Mouse (Mus musculus) heart, postnatal 0 days (tissue): ENCODE measurements around the gene Ano2. TPM values are rescaled to one million over a fixed set of nuclear protein-coding genes. Genes with fewer than 3 reads are reported as not detected.
A peak's percentile ranks its signal among the peaks of the same experiment; 100 is the strongest.

Experiments
- ATAC-seq: fragments of 200-750 bp; cut with Nextera tagmentation; 2 replicates; pipeline ENCODE4 v1.8.0; 2017; ENCODE audit warnings: low read depth, moderate number of reproducible peaks, moderate library complexity; ENCODE audit not compliant: insufficient read depth
- DNase-seq: peaks from one replicate; pipeline ENCODE4 v3.0.0-alpha.2; 2016; ENCODE audit warnings: low spot score
- H3K27ac ChIP-seq: fragments of 300-500 bp; sonication (generic); 2 replicates; pipeline ENCODE4 v1.5.1; 2014; ENCODE audit warnings: low read depth, mild to moderate bottlenecking
- H3K27me3 ChIP-seq: fragments of 300-500 bp; sonication (generic); 2 replicates; pipeline ENCODE4 v1.6.1; 2014; ENCODE audit warnings: low read length, mixed read lengths; ENCODE audit not compliant: control insufficient read depth, insufficient read depth
- H3K36me3 ChIP-seq: fragments of 300-500 bp; sonication (generic); replicated peaks from 2 replicates; pipeline ENCODE4 v1.6.1; 2014; ENCODE audit warnings: low read length, mixed read lengths; ENCODE audit not compliant: control insufficient read depth, insufficient read depth
- H3K4me1 ChIP-seq: fragments of 300-500 bp; sonication (generic); 2 replicates; pipeline ENCODE4 v1.6.1; 2014; ENCODE audit warnings: antibody characterized with exemption; ENCODE audit not compliant: control insufficient read depth, insufficient read depth
- H3K4me2 ChIP-seq: fragments of 300-500 bp; sonication (generic); 2 replicates; pipeline ENCODE4 v1.6.1; 2014; ENCODE audit warnings: low read depth, mild to moderate bottlenecking, low read length, moderate library complexity
- H3K4me3 ChIP-seq: fragments of 300-500 bp; sonication (generic); 2 replicates; pipeline ENCODE4 v1.5.1; 2014; ENCODE audit warnings: low read depth, low read length
- H3K9ac ChIP-seq: fragments of 300-500 bp; sonication (generic); replicated peaks from 2 replicates; pipeline ENCODE4 v1.6.1; 2014; ENCODE audit warnings: low read depth, low read length, mixed read lengths
- H3K9me3 ChIP-seq: fragments of 300-500 bp; sonication (generic); replicated peaks from 2 replicates; pipeline ENCODE4 v1.6.1; 2016; ENCODE audit warnings: low read length; ENCODE audit not compliant: control insufficient read depth
- CTCF ChIP-seq: IDR thresholded peaks from 2 replicates; pipeline ENCODE4 v1.5.1; 2016; ENCODE audit warnings: antibody characterized with exemption, control low read depth, low read depth
- EP300 ChIP-seq: IDR thresholded peaks from 2 replicates; pipeline ENCODE4 v1.6.1; 2016; ENCODE audit warnings: antibody characterized with exemption, low read depth
- WGBS: fragments of 180-500 bp; shearing (Covaris S2); extraction: QIAGEN DNeasy Blood & Tissue Kit; methylation state at CpG from one replicate; pipeline ENCODE4 v1.1.7; 2014; 5-methylcytosine and 5-hydroxymethylcytosine counted together
- polyA plus RNA-seq: library from polyadenylated mRNA; unstranded; fragments of >200 nt; fragmentation: Nextera tagmentation; extraction: Ambion mirVana; gene quantifications from 2 replicates; pipeline ENCODE4 v1.2.1, GENCODE M21; 2015
- total RNA-seq: library from RNA; depleted of rRNA; stranded (reverse); fragments of >200 nt; gene quantifications from 2 replicates; pipeline ENCODE4 v1.2.3, GENCODE M21; 2014; ENCODE audit warnings: low replicate concordance; rRNA removed

Ano2 gene
- total RNA-seq = 0.23 and 2.7 TPM in 2 replicates
- polyA plus RNA-seq = not detected in 2 replicates

DNA sequence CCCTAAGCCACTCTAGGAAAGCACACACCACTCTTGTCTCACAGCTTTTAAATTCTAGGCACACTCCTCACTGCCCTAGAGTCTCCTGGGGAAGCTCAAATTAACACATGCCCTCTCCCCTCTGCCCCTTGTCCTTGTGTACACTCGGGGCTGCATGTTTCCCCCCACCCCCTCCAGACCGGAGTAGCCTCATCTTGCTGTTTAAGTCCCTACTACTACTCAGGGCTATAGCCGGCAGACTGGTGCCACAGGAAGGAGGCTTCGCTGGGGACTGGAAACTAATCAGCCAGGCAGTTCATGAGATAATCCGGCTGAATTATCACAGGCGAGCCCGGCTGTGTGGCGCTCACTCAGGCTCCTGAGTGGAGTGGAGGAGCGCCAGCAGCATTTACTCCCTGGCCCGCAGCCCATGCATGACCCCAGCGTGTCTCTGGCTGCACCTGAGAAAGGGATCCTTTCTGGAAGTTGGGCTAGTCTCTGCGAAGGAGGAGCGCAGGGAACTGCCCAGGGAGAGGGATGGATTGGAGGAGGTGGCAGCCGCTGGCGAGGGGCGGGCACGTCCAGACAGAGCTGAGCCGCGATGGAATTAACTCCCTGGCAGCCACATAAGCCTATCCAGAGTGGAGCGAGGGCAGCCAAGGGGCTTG, at the start of gene Ano2:
Gene Ano2 (plus strand): TSS at position 363 of the 647 bp plus-strand sequence.
- H3K9me3 ChIP-seq = no peaks in the 10 kb centered on the region
- peak within 1 kb of the TSS; percentile 4; the same call in 1 of the 2 replicates for H3K4me3 ChIP-seq
- H3K4me2 ChIP-seq = peak within 1 kb of the TSS; percentile 46
- WGBS = 6% methylated on average over 20 of the region's 20 CpGs
- H3K9ac ChIP-seq = no peak within 1 kb of the TSS
- no peak for ATAC-seq
- TF ChIP-seq CTCF (no peak), EP300 (no peak)
- no peaks in the 10 kb centered on the region for H3K36me3 ChIP-seq
- H3K27ac ChIP-seq = no peak within 1 kb of the TSS
- peaks cover 6% of the 10 kb centered on the region; the same call in 1 of the 2 replicates for H3K4me1 ChIP-seq
- no peak for DNase-seq
- peaks cover 23% of the 10 kb centered on the region for H3K27me3 ChIP-seq

DNA sequence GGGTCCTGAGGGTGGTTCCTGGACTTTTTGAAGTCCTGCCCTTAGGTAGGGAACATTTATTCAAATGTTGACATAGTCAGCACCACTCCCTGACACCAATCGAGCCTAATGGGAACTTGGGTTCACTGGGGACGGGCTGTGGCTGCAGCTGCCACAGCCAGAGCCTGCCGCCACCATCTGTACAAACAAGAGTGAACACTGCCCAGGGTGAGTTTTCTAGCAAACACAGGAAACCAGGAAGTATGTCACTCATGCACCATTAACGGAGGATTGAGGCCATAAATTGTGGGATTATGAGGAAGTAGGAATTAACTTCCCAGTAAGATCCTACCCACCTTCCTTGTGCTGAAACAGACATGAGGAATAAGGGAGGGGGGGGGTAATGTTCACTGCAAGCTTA, 49.7 kb upstream of the Ano2 start:
- no peak overlapping the region for H3K4me2 ChIP-seq
- no peaks in the 10 kb centered on the region for H3K27me3 ChIP-seq
- no peak for ATAC-seq
- H3K36me3 ChIP-seq = no peaks in the 10 kb centered on the region
- no peak overlapping the region for H3K4me3 ChIP-seq
- no peak overlapping the region for H3K9ac ChIP-seq
- no peak overlapping the region for H3K27ac ChIP-seq
- no peaks in the 10 kb centered on the region for H3K9me3 ChIP-seq
- no peaks in the 10 kb centered on the region for H3K4me1 ChIP-seq
- 57% methylated on average over 4 of the region's 4 CpGs for WGBS
- DNase-seq = no peak
- TF ChIP-seq CTCF = no peak
- TF ChIP-seq EP300 = no peak

DNA sequence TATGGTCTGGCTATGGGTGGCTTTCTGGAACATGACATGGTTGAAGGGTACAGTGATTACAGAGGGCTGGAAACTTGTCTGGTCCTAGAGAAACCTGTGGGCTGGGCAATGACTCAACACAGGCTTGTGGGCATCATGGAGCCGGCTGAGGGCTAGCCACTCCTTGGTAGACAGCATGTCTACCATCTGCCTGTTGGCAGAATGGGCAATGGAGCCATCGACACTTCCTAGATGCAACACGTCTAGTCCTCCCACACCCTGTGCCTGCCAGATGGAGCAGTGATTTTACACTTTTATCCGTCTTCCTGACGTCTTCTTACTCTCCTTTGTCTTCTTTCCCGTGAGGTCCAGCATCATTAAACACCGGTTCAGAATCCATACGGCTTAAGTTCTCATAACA, 49.1 kb upstream of the Ano2 start:
- Histone ChIP-seq H3K9me3 (no peaks in the 10 kb centered on the region), H3K4me2 (no peak overlapping the region), H3K4me3 (no peak overlapping the region), H3K27ac (no peak overlapping the region), H3K4me1 (no peaks in the 10 kb centered on the region), H3K27me3 (no peaks in the 10 kb centered on the region), H3K36me3 (no peaks in the 10 kb centered on the region), H3K9ac (no peak overlapping the region)
- DNase-seq (no peak), ATAC-seq (no peak)
- TF ChIP-seq CTCF = no peak
- TF ChIP-seq EP300 = no peak
- WGBS = 80% methylated on average over 8 of the region's 8 CpGs

DNA sequence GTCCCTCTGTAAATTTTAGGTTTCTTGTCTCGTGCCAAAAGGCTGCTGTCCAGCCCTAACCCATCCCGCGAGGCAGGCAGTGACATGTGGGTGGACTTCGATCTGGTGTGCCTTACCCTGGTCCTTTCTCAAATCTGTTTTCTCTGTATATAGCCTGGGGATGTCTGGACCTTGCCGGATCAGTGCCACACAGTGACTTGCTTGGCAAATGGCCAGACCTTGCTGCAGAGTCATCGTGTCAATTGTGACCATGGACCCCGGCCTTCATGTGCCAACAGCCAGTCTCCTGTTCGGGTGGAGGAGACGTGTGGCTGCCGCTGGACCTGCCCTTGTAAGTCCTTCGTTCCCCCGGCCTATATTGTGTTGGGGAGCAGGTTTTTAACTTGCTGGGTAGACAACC, 41.3 kb upstream of the Ano2 start:
- WGBS = 68% methylated on average over 12 of the region's 12 CpGs
- Histone ChIP-seq H3K4me3 (no peak overlapping the region), H3K27ac (no peak overlapping the region), H3K9ac (no peak overlapping the region), H3K4me1 (no peaks in the 10 kb centered on the region), H3K4me2 (no peak overlapping the region), H3K27me3 (no peaks in the 10 kb centered on the region), H3K9me3 (no peaks in the 10 kb centered on the region), H3K36me3 (no peaks in the 10 kb centered on the region)
- no peak for DNase-seq
- ATAC-seq = no peak
- TF ChIP-seq EP300 = no peak
- no peak for TF ChIP-seq CTCF

DNA sequence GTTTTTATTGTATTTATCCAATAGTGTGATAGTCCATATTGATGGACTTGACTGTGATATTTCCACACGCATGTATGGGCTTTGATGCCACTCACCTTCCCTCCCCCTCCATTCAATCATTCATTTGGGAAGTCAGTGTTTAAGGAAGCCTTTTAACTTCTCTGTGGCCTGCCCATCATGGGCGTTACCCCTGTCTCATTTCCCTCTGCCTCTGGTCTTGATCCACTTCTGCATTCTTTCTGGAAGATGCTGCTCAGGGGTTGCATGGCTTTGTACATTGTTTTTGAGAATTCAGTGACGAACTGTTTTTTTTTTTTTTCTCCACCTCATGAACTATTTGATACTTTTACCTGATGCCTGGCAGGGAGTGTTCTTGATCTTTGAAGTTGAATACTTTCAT, 38.9 kb upstream of the Ano2 start:
- Histone ChIP-seq H3K27me3 (no peaks in the 10 kb centered on the region), H3K9me3 (no peaks in the 10 kb centered on the region), H3K36me3 (no peaks in the 10 kb centered on the region), H3K27ac (no peak overlapping the region), H3K4me1 (no peaks in the 10 kb centered on the region), H3K9ac (no peak overlapping the region), H3K4me2 (no peak overlapping the region), H3K4me3 (no peak overlapping the region)
- no peak for ATAC-seq
- TF ChIP-seq EP300 (no peak), CTCF (no peak)
- no peak for DNase-seq
- WGBS = 78% methylated on average over 3 of the region's 3 CpGs

DNA sequence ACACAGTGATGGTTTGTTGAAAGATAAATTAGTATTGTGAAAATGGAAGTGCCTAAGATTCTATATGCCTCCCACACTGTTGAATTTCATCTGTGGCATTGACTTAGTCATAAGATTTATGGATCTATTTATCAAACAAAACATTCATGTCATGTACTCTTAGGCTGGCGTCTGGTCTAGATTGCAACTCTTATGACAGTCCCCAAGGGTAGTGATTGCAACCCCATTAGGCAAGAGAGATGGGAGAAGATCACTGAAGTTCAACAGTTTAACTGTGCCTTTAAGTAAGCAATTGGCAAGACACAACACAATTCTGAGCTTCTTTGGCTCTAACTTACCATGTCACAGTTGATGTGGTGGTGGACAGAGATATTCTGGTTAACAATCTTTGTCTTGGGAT, 36.8 kb upstream of the Ano2 start:
- H3K4me1 ChIP-seq = no peaks in the 10 kb centered on the region
- no peak overlapping the region for H3K27ac ChIP-seq
- no peak overlapping the region for H3K9ac ChIP-seq
- H3K9me3 ChIP-seq = no peaks in the 10 kb centered on the region
- H3K4me3 ChIP-seq = no peak overlapping the region
- ATAC-seq = no peak
- DNase-seq = no peak
- H3K27me3 ChIP-seq = no peaks in the 10 kb centered on the region
- no peak overlapping the region for H3K4me2 ChIP-seq
- TF ChIP-seq EP300 (no peak), CTCF (no peak)
- no peaks in the 10 kb centered on the region for H3K36me3 ChIP-seq
- WGBS = 61% methylated on average over 1 of the region's 1 CpGs
